Mouse (Mus musculus) heart, embryonic 16.5 days (tissue): ENCODE data around the gene Ccdc57. TPM values are rescaled to one million over a fixed set of nuclear protein-coding genes. Genes with fewer than 3 reads are reported as not detected.
A peak's percentile ranks its signal among the peaks of the same experiment; 100 is the strongest.

Experiments used
- ATAC-seq: fragments of 200-750 bp; cut with Nextera tagmentation; replicated peaks from 2 replicates; pipeline ENCODE4 v1.8.0; 2017; ENCODE audit warnings: moderate number of reproducible peaks; ENCODE audit not compliant: insufficient read depth, low FRiP score; ENCODE audit errors: extremely low read depth
- H3K27ac ChIP-seq: fragments of 300-500 bp; sonication (generic); 2 replicates; pipeline ENCODE4 v1.5.1; 2014; ENCODE audit warnings: mild to moderate bottlenecking, low read length, control low read depth, moderate library complexity
- H3K27me3 ChIP-seq: fragments of 300-500 bp; sonication (generic); 2 replicates; pipeline ENCODE4 v1.6.1; 2014; ENCODE audit warnings: low read length, mixed read lengths; ENCODE audit not compliant: control insufficient read depth, insufficient read depth
- H3K36me3 ChIP-seq: fragments of 300-500 bp; sonication (generic); 2 replicates; pipeline ENCODE4 v1.6.1; 2014; ENCODE audit not compliant: control insufficient read depth, insufficient read depth
- H3K4me1 ChIP-seq: fragments of 300-500 bp; sonication (generic); 2 replicates; pipeline ENCODE4 v1.6.1; 2014; ENCODE audit warnings: low read length, mixed read lengths; ENCODE audit not compliant: control insufficient read depth, insufficient read depth
- H3K4me2 ChIP-seq: fragments of 300-500 bp; sonication (generic); 2 replicates; pipeline ENCODE4 v1.6.1; 2014; ENCODE audit warnings: low read depth, mild to moderate bottlenecking, control low read depth, low read length
- H3K4me3 ChIP-seq: fragments of 300-500 bp; sonication (generic); 2 replicates; pipeline ENCODE4 v1.5.1; 2014; ENCODE audit warnings: mild to moderate bottlenecking, control low read depth, low read length
- H3K9ac ChIP-seq: fragments of 300-500 bp; sonication (generic); 2 replicates; pipeline ENCODE4 v1.6.1; 2014; ENCODE audit warnings: low read length, control low read depth
- H3K9me3 ChIP-seq: fragments of 300-500 bp; sonication (generic); replicated peaks from 2 replicates; pipeline ENCODE4 v1.6.1; 2016; ENCODE audit warnings: low read length; ENCODE audit not compliant: control insufficient read depth
- WGBS: fragments of 180-500 bp; shearing (Covaris S2); extraction: QIAGEN DNeasy Blood & Tissue Kit; methylation state at CpG from one replicate; pipeline ENCODE4 v1.1.7; 2014; 5-methylcytosine and 5-hydroxymethylcytosine counted together
- polyA plus RNA-seq: library from polyadenylated mRNA; unstranded; fragments of >200 nt; fragmentation: Nextera tagmentation; extraction: Ambion mirVana; gene quantifications from 2 replicates; pipeline ENCODE4 v1.2.1, GENCODE M21; 2015

Ccdc57 gene
- polyA plus RNA-seq, 1 experiment from 2014 or later: 4.5 TPM

- no peaks in the 10 kb centered on the region for H3K36me3 ChIP-seq
- H3K4me1 ChIP-seq: peaks cover 20% of the 10 kb centered on the region
- no peak overlapping the region for H3K27ac ChIP-seq
- no peak for ATAC-seq
- H3K9ac ChIP-seq: no peak overlapping the region
- 84% methylated on average over 12 of the region's 12 CpGs for WGBS
- H3K27me3 ChIP-seq: no peaks in the 10 kb centered on the region
- no peak overlapping the region for H3K4me2 ChIP-seq
- no peaks in the 10 kb centered on the region for H3K9me3 ChIP-seq
- no peak overlapping the region for H3K4me3 ChIP-seq
Observed at GRCm38 (mm10) chr11:120830686-120831085, 102.0 kb downstream of the Ccdc57 start.

DNA sequence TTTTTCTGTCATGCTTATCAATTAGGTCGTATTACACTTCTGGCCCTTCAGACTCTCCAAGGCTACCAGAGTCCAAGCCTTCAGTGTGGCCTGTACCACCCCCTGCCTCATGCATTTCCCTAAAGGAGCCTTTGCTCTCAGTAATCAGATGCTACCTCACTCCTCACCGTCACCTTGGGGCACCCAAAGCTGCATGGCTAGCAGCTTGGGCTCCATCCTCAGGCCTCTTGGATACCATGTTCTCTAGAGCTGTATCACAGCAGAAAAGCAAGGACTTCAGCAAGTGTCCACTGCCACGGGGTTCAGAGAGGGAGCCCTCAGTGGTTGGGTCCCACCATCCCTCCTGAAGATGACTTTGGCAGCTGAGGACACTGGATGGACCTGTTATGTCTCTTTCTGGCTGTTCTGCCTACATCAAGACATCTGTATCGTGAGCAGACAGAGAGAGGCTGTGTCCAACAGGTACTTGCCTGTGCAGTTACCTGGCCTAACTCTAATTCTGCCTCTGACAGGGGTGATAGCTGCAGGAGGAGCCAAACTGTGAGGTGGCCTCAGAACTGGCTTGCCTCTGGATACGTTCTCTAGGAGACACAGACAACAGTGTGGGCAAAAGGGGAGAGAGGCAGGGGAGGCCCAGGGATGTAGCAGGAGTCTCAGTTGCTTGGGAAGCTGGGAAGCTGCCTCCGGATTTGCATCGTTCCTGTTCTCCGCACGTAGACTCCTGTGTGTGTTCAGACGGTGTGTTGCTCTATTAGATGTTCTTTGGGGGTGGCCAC, 102.7 kb downstream of the Ccdc57 start:
- ATAC-seq: no peak
- no peaks in the 10 kb centered on the region for H3K27me3 ChIP-seq
- peaks cover 27% of the 10 kb centered on the region for H3K4me1 ChIP-seq
- no peak overlapping the region for H3K9ac ChIP-seq
- H3K9me3 ChIP-seq: no peaks in the 10 kb centered on the region
- H3K4me2 ChIP-seq: no peak overlapping the region
- H3K27ac ChIP-seq: no peak overlapping the region
- no peak overlapping the region for H3K4me3 ChIP-seq
- H3K36me3 ChIP-seq: no peaks in the 10 kb centered on the region
- 78% methylated on average over 10 of the region's 10 CpGs for WGBS

DNA sequence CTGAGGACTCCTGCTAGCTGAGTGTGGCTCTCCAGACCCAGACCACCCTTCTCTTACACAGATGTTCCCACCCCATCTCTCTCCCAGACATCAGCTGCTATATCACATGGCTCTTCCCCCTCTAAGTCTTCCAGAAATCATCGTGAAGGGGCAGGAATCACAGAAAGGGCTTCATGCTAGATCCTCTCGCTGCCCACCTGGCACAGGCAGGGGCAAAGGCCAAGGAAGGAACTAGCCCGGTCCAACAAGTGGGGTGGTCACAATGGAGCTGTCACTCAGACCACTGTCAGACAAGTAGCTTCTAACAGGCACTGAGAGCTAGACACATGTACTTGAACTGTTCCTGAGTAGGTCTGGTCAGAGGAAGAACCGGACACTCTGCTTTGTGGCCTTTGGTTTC, 104.3 kb downstream of the Ccdc57 start:
- peaks cover 16% of the 10 kb centered on the region for H3K4me1 ChIP-seq
- ATAC-seq: no peak

DNA sequence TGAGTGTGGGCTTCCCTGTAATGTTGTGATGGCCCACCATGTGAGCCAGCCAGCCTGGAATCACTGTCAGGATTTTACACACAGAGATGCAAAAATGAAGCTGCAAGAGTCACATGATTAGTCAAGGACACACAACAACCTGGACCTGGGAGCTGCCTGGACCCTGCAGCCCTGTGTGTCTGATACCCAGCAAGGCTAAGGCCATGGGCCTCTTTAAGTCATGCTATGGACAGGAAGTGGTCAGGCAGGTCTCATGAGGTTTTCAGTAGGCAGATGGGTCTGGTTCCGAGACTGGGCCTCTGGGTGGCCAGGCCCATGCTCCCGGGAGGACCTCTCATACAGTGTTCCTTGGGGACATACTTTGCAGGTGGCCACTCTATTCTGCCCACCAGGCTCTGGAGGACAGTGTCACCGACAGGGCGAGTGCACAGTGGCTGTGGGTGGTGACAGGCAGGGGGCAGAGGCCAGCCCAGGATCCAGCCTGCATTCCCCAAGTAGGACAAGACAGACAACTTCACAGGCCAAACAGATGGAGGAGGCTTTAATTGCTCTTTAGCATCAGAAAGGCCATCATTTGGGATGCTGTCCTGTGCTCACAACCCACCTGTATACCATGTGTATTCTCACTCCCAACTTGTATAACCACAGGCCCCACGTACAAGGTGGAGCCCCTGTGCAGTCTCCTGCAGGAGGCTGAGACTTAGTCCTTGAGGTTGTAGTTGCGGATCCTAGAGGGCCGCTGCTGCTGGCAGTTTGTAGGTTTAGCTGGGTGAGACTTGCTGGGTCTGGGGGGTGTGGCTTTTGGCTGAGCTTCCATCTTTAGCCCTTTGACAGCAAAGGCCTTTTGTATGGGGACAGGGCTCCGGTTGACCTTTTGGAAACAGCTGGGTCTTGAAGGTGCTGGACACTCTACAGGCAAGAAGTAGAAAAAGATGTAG, 106.4 kb downstream of the Ccdc57 start:
- no peak overlapping the region for H3K9ac ChIP-seq
- no peak overlapping the region for H3K4me3 ChIP-seq
- H3K27ac ChIP-seq: 0 out of 2 replicates have a peak overlapping the region, but pooled peaks have one; percentile 4
- H3K36me3 ChIP-seq: no peaks in the 10 kb centered on the region
- no peaks in the 10 kb centered on the region for H3K27me3 ChIP-seq
- H3K9me3 ChIP-seq: no peaks in the 10 kb centered on the region
- no peak for ATAC-seq
- WGBS: 83% methylated on average over 8 of the region's 8 CpGs
- H3K4me2 ChIP-seq: no peak overlapping the region
- H3K4me1 ChIP-seq: peaks cover 31% of the 10 kb centered on the region

More for the DNA sequence above, 104.3 kb downstream of the Ccdc57 start:
- Histone ChIP-seq H3K27me3 (no peaks in the 10 kb centered on the region), H3K4me3 (no peak overlapping the region), H3K9ac (no peak overlapping the region), H3K4me2 (no peak overlapping the region), H3K27ac (no peak overlapping the region), H3K36me3 (no peaks in the 10 kb centered on the region), H3K9me3 (no peaks in the 10 kb centered on the region)
- 62% methylated on average over 4 of the region's 4 CpGs for WGBS

- Histone ChIP-seq H3K4me1 (peaks cover 36% of the 10 kb centered on the region), H3K36me3 (no peaks in the 10 kb centered on the region), H3K9ac (peak overlapping the region; percentile 70), H3K27me3 (no peaks in the 10 kb centered on the region), H3K9me3 (no peaks in the 10 kb centered on the region), H3K4me3 (peak overlapping the region; percentile 78), H3K27ac (peak overlapping the region; percentile 89), H3K4me2 (peak overlapping the region; percentile 72)
- no peak for ATAC-seq
- 48% methylated on average over 4 of the region's 4 CpGs for WGBS
Observed at GRCm38 (mm10) chr11:120825289-120825863, 107.3 kb downstream of the Ccdc57 start.

DNA sequence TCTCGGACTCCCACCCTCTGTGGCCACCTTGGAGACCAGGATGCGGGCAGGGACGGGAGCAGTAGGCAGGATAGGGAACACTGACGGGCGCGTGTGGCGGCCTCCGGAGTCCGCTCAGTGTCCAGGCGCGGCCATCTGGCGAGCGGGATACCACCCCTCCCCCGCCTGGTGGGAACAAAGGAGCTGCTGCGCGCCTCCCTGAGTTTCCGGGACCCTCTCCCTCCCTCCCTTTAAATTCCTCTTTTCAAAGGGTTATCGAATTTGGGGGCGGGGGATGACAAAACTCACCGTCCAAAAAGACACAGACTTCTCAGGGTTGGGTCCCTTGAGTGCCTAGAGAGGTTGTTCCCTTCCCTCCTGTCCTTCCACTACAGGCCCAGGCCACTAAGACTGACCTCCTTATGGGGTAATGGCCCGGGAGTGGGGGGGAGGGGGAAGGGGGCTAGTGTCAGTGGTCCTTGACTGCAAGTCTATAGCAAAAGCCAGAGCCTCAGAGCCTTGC, 107.8 kb downstream of the Ccdc57 start:
- peak overlapping the region; percentile 72 for H3K4me2 ChIP-seq
- H3K36me3 ChIP-seq: peaks cover 4% of the 10 kb centered on the region
- H3K27ac ChIP-seq: peak overlapping the region; percentile 89
- H3K4me1 ChIP-seq: peaks cover 36% of the 10 kb centered on the region
- H3K9ac ChIP-seq: peak overlapping the region; percentile 70
- H3K27me3 ChIP-seq: no peaks in the 10 kb centered on the region
- no peaks in the 10 kb centered on the region for H3K9me3 ChIP-seq
- WGBS: 0% methylated on average over 21 of the region's 21 CpGs
- peak; percentile 50 for ATAC-seq
- H3K4me3 ChIP-seq: peak overlapping the region; percentile 78

DNA sequence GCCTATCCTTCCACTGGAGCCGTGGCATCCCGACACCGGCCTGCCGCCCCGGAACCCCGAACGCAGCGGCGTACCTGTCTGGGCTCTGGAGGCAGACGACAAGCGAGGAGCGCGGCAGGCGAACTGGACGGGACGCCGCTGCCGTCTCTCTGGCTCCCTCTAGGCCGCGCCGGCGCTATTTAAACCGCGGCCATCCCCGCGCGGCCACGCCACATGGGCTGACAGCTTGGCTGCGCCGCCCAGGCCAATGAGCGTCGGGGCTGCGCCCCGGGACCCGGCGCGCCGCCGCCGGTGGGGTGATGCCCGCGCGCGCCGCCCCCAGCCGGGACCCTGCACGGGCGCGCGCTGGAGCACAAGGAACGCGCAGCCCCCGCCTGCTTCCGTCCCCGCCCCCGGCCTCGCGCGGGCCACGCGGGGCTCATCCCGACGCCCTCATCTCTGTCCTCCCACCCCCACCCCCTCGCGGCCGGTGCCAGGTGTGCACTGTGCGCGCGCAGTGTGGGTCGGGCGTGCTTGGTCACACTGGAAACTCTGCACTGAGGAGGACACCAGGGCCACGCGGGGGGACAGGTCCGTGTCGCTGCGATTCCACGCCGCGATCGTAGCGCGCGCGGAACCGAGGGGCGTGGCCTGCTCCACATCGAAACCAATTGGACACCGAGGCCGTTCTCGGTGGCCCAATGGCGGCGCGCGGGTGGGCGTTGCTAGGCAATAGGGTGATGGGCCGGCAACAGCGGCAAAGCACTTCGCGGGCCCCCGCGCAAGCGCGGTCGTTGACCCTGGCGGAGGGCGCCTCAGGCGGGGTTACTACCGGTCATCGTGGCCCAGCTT, 108.5 kb downstream of the Ccdc57 start, which contains the start of gene Fasn:
TSS of gene Fasn (minus strand) at position 592 of the 831 bp plus-strand sequence.
- peaks cover 11% of the 10 kb centered on the region for H3K36me3 ChIP-seq
- H3K4me1 ChIP-seq: peaks cover 36% of the 10 kb centered on the region
- H3K4me3 ChIP-seq: peak within 1 kb of the TSS; percentile 78
- peak within 1 kb of the TSS; percentile 72 for H3K4me2 ChIP-seq
- no peaks in the 10 kb centered on the region for H3K9me3 ChIP-seq
- peak within 1 kb of the TSS; percentile 89 for H3K27ac ChIP-seq
- ATAC-seq: peak; percentile 89
- H3K27me3 ChIP-seq: no peaks in the 10 kb centered on the region
- under 1% methylated on average over 103 of the region's 109 CpGs for WGBS
- peak within 1 kb of the TSS; percentile 93 for H3K9ac ChIP-seq

GRCm38 (mm10) chr11:120823551-120823947, 109.1 kb downstream of the Ccdc57 start:
- Histone ChIP-seq H3K27ac (peak overlapping the region; percentile 89), H3K4me1 (peaks cover 36% of the 10 kb centered on the region), H3K27me3 (no peaks in the 10 kb centered on the region), H3K4me2 (peak overlapping the region; percentile 72), H3K9me3 (no peaks in the 10 kb centered on the region), H3K9ac (peak overlapping the region; percentile 93), H3K36me3 (peaks cover 17% of the 10 kb centered on the region), H3K4me3 (peak overlapping the region; percentile 78)
- ATAC-seq: peak; percentile 26
- under 1% methylated on average over 40 of the region's 40 CpGs for WGBS
